Mouse (Mus musculus) embryonic fibroblast, embryonic 13.5 days (primary cell): ENCODE measurements around the gene Atg16l2.

Source experiments
- CTCF ChIP-seq: IDR thresholded peaks from 2 replicates; pipeline ENCODE4 v1.5.1; 2011; ENCODE audit warnings: mild to moderate bottlenecking, control low read depth, low read length, moderate library complexity, borderline replicate concordance; ENCODE audit not compliant: insufficient read depth
- POLR2A ChIP-seq: IDR thresholded peaks from 2 replicates; pipeline ENCODE4 v1.6.1; 2011; ENCODE audit warnings: low read depth, mild to moderate bottlenecking, control low read depth, low read length, moderate library complexity

DNA sequence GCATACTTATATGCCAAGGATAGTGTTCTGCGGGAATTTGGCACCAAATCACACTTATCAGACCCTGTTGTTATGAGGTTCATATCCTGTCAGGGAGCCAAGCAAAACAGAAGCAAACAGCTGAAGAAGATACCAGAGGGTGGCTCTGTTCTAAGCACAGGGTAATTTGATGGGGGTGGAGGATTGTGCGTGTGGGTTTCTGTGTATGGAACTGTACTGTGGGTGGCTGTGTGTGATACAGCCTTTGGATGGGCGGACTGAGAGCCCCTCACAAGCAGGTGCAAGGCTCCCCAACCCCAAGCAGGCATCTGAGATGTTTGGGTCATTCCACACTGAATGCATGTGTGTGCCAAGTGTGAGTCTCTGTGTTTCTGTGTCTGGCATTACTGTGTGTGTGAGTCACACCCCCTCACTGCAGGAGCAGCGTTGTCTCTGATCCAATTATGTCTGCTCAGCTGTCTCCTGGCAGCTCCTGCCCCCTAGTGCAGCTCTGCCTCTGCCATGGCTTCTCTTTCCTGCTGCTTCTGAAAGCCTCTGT lies 26.6 kb upstream of the Atg16l2 start:
- TF ChIP-seq CTCF (peak; percentile 43; the same call in 1 of the 2 replicates), POLR2A (no peak)
